Mouse (Mus musculus) liver, postnatal 0 days (tissue): Measurements from ENCODE around the gene Adarb2.

Experiments used
- CTCF ChIP-seq: sonication (generic); IDR thresholded peaks from 2 replicates; pipeline ENCODE4 v1.5.1; 2016; ENCODE audit warnings: antibody characterized with exemption, low read depth
- EP300 ChIP-seq: IDR thresholded peaks from 2 replicates; pipeline ENCODE4 v1.6.1; 2016; ENCODE audit warnings: antibody characterized with exemption, low read depth, mild to moderate bottlenecking

GRCm38 (mm10) chr13:8538896-8539295 is 336.2 kb downstream of the Adarb2 start:
- TF ChIP-seq CTCF (no peak), EP300 (no peak)
